Mouse (Mus musculus): ENCODE measurements around the gene Gpn2. TPM values are rescaled to one million over a fixed set of nuclear protein-coding genes. Genes with fewer than 3 reads are reported as not detected.

Gpn2 gene
- polyA plus RNA-seq, 1 experiment from 2014 or later, result 25.9 TPM

GRCm38 (mm10) chr4:133557041-133557717 lies 27.0 kb upstream of the Gpn2 start:
- WGBS, result 33% methylated on average over 10 of the region's 10 CpGs
- H3K9ac ChIP-seq (ENCODE audit: low read depth, low read length), result no peak overlapping the region
- H3K36me3 ChIP-seq (ENCODE audit: control insufficient read depth, insufficient read depth, low read length), result no peaks in the 10 kb centered on the region
- no peaks in the 10 kb centered on the region for H3K9me3 ChIP-seq (ENCODE audit: control insufficient read depth, low read length)
- H3K27ac ChIP-seq (ENCODE audit: low read depth, low read length), result no peak overlapping the region
- H3K4me1 ChIP-seq (replicated peaks; ENCODE audit: control insufficient read depth, insufficient read depth, low read length), result no peaks in the 10 kb centered on the region
- H3K27me3 ChIP-seq (ENCODE audit: control insufficient read depth, insufficient read depth, low read length), result no peaks in the 10 kb centered on the region
- DNase-seq (ENCODE audit: low spot score) (no peak), ATAC-seq (ENCODE audit: low FRiP score) (no peak)
- no peak overlapping the region for H3K4me3 ChIP-seq (ENCODE audit: low read depth, low read length)
- H3K4me2 ChIP-seq (replicated peaks; ENCODE audit: low read depth, low read length), result no peak overlapping the region

- H3K36me3 ChIP-seq (ENCODE audit: control insufficient read depth, insufficient read depth, low read length), result no peaks in the 10 kb centered on the region
- no peak overlapping the region for H3K4me2 ChIP-seq (replicated peaks; ENCODE audit: low read depth, low read length)
- no peak for ATAC-seq (ENCODE audit: low FRiP score)
- no peak overlapping the region for H3K4me3 ChIP-seq (ENCODE audit: low read depth, low read length)
- H3K9me3 ChIP-seq (ENCODE audit: control insufficient read depth, low read length), result no peaks in the 10 kb centered on the region
- no peaks in the 10 kb centered on the region for H3K27me3 ChIP-seq (ENCODE audit: control insufficient read depth, insufficient read depth, low read length)
- no peak overlapping the region for H3K27ac ChIP-seq (ENCODE audit: low read depth, low read length)
- no peak overlapping the region for H3K9ac ChIP-seq (ENCODE audit: low read depth, low read length)
- WGBS, result 78% methylated on average over 4 of the region's 4 CpGs
- no peaks in the 10 kb centered on the region for H3K4me1 ChIP-seq (replicated peaks; ENCODE audit: control insufficient read depth, insufficient read depth, low read length)
- no peak for DNase-seq (ENCODE audit: low spot score)
Observed at GRCm38 (mm10) chr4:133559846-133560245, 24.3 kb upstream of the Gpn2 start.

- no peak for ATAC-seq (ENCODE audit: low FRiP score)
- 74% methylated on average over 4 of the region's 4 CpGs for WGBS
- Histone ChIP-seq H3K27me3 (ENCODE audit: control insufficient read depth, insufficient read depth, low read length) (no peaks in the 10 kb centered on the region), H3K4me1 (replicated peaks; ENCODE audit: control insufficient read depth, insufficient read depth, low read length) (no peaks in the 10 kb centered on the region), H3K9ac (ENCODE audit: low read depth, low read length) (no peak overlapping the region), H3K4me2 (replicated peaks; ENCODE audit: low read depth, low read length) (no peak overlapping the region), H3K27ac (ENCODE audit: low read depth, low read length) (no peak overlapping the region), H3K36me3 (ENCODE audit: control insufficient read depth, insufficient read depth, low read length) (no peaks in the 10 kb centered on the region), H3K4me3 (ENCODE audit: low read depth, low read length) (no peak overlapping the region), H3K9me3 (ENCODE audit: control insufficient read depth, low read length) (no peaks in the 10 kb centered on the region)
- DNase-seq (ENCODE audit: low spot score), result no peak
Observed at GRCm38 (mm10) chr4:133561622-133562021, 22.5 kb upstream of the Gpn2 start.

GRCm38 (mm10) chr4:133563123-133563571 lies 21.0 kb upstream of the Gpn2 start:
- Histone ChIP-seq H3K36me3 (ENCODE audit: control insufficient read depth, insufficient read depth, low read length) (no peaks in the 10 kb centered on the region), H3K9ac (ENCODE audit: low read depth, low read length) (no peak overlapping the region), H3K4me2 (replicated peaks; ENCODE audit: low read depth, low read length) (no peak overlapping the region), H3K4me1 (replicated peaks; ENCODE audit: control insufficient read depth, insufficient read depth, low read length) (no peaks in the 10 kb centered on the region), H3K4me3 (ENCODE audit: low read depth, low read length) (no peak overlapping the region), H3K27me3 (ENCODE audit: control insufficient read depth, insufficient read depth, low read length) (no peaks in the 10 kb centered on the region), H3K9me3 (ENCODE audit: control insufficient read depth, low read length) (no peaks in the 10 kb centered on the region), H3K27ac (ENCODE audit: low read depth, low read length) (no peak overlapping the region)
- DNase-seq (ENCODE audit: low spot score) (no peak), ATAC-seq (ENCODE audit: low FRiP score) (no peak)
- 80% methylated on average over 11 of the region's 11 CpGs for WGBS

GRCm38 (mm10) chr4:133567251-133567650 lies 16.9 kb upstream of the Gpn2 start:
- H3K27me3 ChIP-seq (ENCODE audit: control insufficient read depth, insufficient read depth, low read length), result no peaks in the 10 kb centered on the region
- no peaks in the 10 kb centered on the region for H3K4me1 ChIP-seq (replicated peaks; ENCODE audit: control insufficient read depth, insufficient read depth, low read length)
- H3K4me3 ChIP-seq (ENCODE audit: low read depth, low read length), result no peak overlapping the region
- H3K27ac ChIP-seq (ENCODE audit: low read depth, low read length), result no peak overlapping the region
- 33% methylated on average over 8 of the region's 8 CpGs for WGBS
- H3K36me3 ChIP-seq (ENCODE audit: control insufficient read depth, insufficient read depth, low read length), result no peaks in the 10 kb centered on the region
- DNase-seq (ENCODE audit: low spot score) (no peak), ATAC-seq (ENCODE audit: low FRiP score) (no peak)
- no peak overlapping the region for H3K4me2 ChIP-seq (replicated peaks; ENCODE audit: low read depth, low read length)
- no peak overlapping the region for H3K9ac ChIP-seq (ENCODE audit: low read depth, low read length)
- no peaks in the 10 kb centered on the region for H3K9me3 ChIP-seq (ENCODE audit: control insufficient read depth, low read length)

- DNase-seq (ENCODE audit: low spot score) (no peak), ATAC-seq (ENCODE audit: low FRiP score) (no peak)
- Histone ChIP-seq H3K36me3 (ENCODE audit: control insufficient read depth, insufficient read depth, low read length) (no peaks in the 10 kb centered on the region), H3K9me3 (ENCODE audit: control insufficient read depth, low read length) (no peaks in the 10 kb centered on the region), H3K4me2 (replicated peaks; ENCODE audit: low read depth, low read length) (no peak overlapping the region), H3K27ac (ENCODE audit: low read depth, low read length) (no peak overlapping the region), H3K4me1 (replicated peaks; ENCODE audit: control insufficient read depth, insufficient read depth, low read length) (no peaks in the 10 kb centered on the region), H3K9ac (ENCODE audit: low read depth, low read length) (no peak overlapping the region), H3K27me3 (ENCODE audit: control insufficient read depth, insufficient read depth, low read length) (no peaks in the 10 kb centered on the region), H3K4me3 (ENCODE audit: low read depth, low read length) (no peak overlapping the region)
- 73% methylated on average over 10 of the region's 10 CpGs for WGBS
Observed at GRCm38 (mm10) chr4:133569291-133570065, 14.7 kb upstream of the Gpn2 start.

- Histone ChIP-seq H3K4me3 (ENCODE audit: low read depth, low read length) (no peak overlapping the region), H3K9ac (ENCODE audit: low read depth, low read length) (no peak overlapping the region), H3K4me1 (replicated peaks; ENCODE audit: control insufficient read depth, insufficient read depth, low read length) (no peaks in the 10 kb centered on the region), H3K9me3 (ENCODE audit: control insufficient read depth, low read length) (no peaks in the 10 kb centered on the region), H3K27me3 (ENCODE audit: control insufficient read depth, insufficient read depth, low read length) (no peaks in the 10 kb centered on the region), H3K4me2 (replicated peaks; ENCODE audit: low read depth, low read length) (no peak overlapping the region), H3K27ac (ENCODE audit: low read depth, low read length) (no peak overlapping the region), H3K36me3 (ENCODE audit: control insufficient read depth, insufficient read depth, low read length) (no peaks in the 10 kb centered on the region)
- DNase-seq (ENCODE audit: low spot score) (no peak), ATAC-seq (ENCODE audit: low FRiP score) (no peak)
- WGBS, result 62% methylated on average over 10 of the region's 10 CpGs
Observed at GRCm38 (mm10) chr4:133570066-133570466, 14.1 kb upstream of the Gpn2 start.

GRCm38 (mm10) chr4:133574070-133574842 lies 9.9 kb upstream of the Gpn2 start, which contains the start of gene Gpatch3:
Gene Gpatch3 (plus strand): TSS chr4:133574745.
- Histone ChIP-seq H3K9ac (ENCODE audit: low read depth, low read length) (peak within 1 kb of the TSS; percentile 76), H3K4me2 (replicated peaks; ENCODE audit: low read depth, low read length) (peak within 1 kb of the TSS; percentile 71), H3K4me3 (ENCODE audit: low read depth, low read length) (peak within 1 kb of the TSS; percentile 99), H3K27me3 (ENCODE audit: control insufficient read depth, insufficient read depth, low read length) (no peaks in the 10 kb centered on the region), H3K36me3 (ENCODE audit: control insufficient read depth, insufficient read depth, low read length) (no peaks in the 10 kb centered on the region), H3K9me3 (ENCODE audit: control insufficient read depth, low read length) (no peaks in the 10 kb centered on the region), H3K4me1 (replicated peaks; ENCODE audit: control insufficient read depth, insufficient read depth, low read length) (0 out of 2 replicates have a peak, but pooled peaks cover 3% of the 10 kb centered on the region), H3K27ac (ENCODE audit: low read depth, low read length) (peak within 1 kb of the TSS; percentile 56)
- ATAC-seq (ENCODE audit: low FRiP score), result peak; percentile 81
- 8% methylated on average over 44 of the region's 44 CpGs for WGBS
- DNase-seq (ENCODE audit: low spot score), result peak; percentile 92

All from hindbrain, embryonic 11.5 days (tissue).